Mouse (Mus musculus) left cerebral cortex, postnatal 4 days (tissue): ENCODE data around the gene Prdm5. TPM values are rescaled to one million over a fixed set of nuclear protein-coding genes. Genes with fewer than 3 reads are reported as not detected.

Experiments
- DNase-seq: peaks from one replicate; pipeline ENCODE4 v3.0.0-alpha.2; 2022
- intact Hi-C: fragments of 180-260 bp; cut with DNase I; formaldehyde crosslinking; loops from one replicate; pipeline ENCODE4 v1.15.1; 2025
- total RNA-seq, 2 experiments: library from RNA; stranded (reverse); gene quantifications; 2 replicates each; pipeline ENCODE4 v1.2.3; 2021

Prdm5 gene
- total RNA-seq, 2 experiments from 2014 or later = 5.0 to 5.1 TPM

GRCm38 (mm10) chr6:65828656-65829055 lies 49.9 kb downstream of the Prdm5 start:
- no peak for DNase-seq
- intact Hi-C loops = no loop called here

DNA sequence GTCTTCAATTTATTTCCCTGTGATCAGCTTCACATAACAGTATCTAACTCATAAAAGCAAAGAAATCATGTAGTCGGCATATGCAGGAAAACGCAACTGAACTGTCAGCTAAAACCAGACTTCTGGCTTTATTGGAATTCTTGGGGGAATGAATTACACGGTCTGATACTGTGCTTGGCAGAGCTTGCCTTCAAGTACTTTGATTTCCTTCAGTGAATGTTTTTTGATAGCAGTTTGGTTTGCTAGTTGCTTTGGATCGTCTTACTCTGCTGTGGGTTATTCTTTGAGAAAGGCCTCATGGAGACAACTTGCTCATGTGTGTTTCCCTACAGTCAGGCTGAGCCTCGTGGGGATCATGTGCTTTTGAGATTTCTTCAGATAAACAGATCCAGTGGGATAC lies 52.7 kb downstream of the Prdm5 start:
- intact Hi-C loops = no loop called here

GRCm38 (mm10) chr6:65834013-65834412 lies 55.2 kb downstream of the Prdm5 start:
- no peak for DNase-seq
- intact Hi-C loops = no loop called here

More for the DNA sequence above, 52.7 kb downstream of the Prdm5 start:
- no peak for DNase-seq

- no peak for DNase-seq
- intact Hi-C loops = no loop called here
Observed at GRCm38 (mm10) chr6:65842579-65842978, 63.8 kb downstream of the Prdm5 start.

GRCm38 (mm10) chr6:65849127-65849526 lies 70.3 kb downstream of the Prdm5 start:
- intact Hi-C loops = no loop called here
- peak; percentile 28 for DNase-seq

- DNase-seq = no peak
- intact Hi-C loops = no loop called here
Observed at GRCm38 (mm10) chr6:65849687-65850086, 70.9 kb downstream of the Prdm5 start.

DNA sequence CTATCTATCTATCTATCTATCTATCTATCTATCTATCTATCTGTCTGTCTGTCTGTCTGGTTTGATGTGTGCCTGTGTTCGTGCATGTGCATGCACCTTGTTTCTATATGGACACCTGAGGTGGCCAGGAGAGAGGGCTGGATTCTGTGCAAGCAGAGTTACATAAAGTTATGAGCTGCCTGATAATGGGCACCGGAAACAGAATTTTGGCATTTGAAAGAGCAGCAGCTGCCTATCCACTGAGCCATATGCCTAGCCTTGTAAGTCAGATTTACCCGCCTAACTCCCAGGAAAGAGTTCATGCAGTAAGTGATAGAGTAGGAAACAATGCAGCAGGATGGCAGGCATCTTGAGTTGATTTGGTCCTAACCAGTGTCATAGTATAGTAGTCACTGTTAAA lies 71.4 kb downstream of the Prdm5 start:
- DNase-seq = no peak
- intact Hi-C loops = no loop called here

- no peak for DNase-seq
Observed at GRCm38 (mm10) chr6:65854020-65854419, 75.2 kb downstream of the Prdm5 start.

DNA sequence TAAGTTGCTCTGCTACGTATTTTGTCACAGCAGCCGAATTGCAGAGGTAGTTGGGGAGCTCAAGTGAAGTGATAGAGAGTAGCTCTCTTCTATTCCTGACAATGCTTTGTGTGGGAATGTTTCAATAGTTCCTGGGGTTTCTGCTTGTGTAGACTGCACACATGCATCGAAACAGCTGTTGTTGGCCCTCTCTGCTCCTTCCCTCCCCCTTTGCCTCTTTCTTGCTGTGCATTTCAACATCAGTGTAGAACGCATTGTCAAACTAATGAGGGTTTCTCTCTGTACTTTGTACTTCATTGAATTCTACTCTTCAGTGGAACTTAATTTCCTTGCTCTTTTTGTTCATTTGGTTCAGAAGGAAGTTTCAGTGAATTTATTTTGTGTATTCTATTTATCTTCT lies 75.8 kb downstream of the Prdm5 start:
- intact Hi-C loops = no loop called here

More at GRCm38 (mm10) chr6:65854020-65854419, 75.2 kb downstream of the Prdm5 start:
- intact Hi-C loops = no loop called here

DNA sequence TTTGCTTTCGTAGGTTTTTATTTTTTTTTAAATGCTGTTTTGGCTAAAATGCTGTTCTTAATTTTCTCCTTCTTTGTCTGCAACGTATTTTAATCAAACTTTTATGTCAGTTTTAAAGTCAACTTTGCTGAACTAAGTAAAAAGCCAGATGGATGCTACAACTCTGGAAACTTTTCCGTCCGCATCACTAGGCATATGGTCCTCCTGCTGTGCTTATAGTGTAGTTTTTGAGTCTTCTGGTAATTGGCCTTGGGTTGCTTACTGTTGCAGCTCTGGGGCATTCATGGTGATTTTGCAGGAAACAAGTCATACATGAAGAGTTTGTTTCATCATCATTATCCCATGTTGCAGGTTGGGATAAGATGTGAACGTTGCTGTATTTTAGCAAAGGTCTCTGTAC lies 81.8 kb downstream of the Prdm5 start:
- DNase-seq = no peak
- intact Hi-C loops = loop anchor here (10.0 kb wide), 1 partner anchor 604 kb away; no protein-coding TSS in a partner anchor

More for the DNA sequence above, 75.8 kb downstream of the Prdm5 start:
- no peak for DNase-seq

DNA sequence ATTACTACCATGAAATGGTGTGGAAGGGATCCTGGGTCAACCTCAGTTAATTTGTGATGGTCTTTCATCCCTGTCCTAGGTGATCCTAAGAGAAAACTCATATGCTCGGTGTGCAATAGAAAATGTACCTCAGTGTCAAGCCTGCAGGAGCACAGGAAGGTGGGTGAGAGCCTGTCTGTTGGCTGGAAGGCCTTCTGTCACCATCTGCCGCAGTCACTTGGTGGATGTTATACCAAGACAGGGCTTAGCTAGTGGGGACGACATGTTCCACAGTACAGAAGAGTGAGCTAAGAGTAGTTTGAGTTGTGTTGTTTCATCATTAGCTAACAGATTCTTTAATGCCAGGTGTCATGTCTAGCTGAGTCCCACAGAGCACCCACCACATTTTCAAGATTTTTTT lies 84.0 kb downstream of the Prdm5 start:
- intact Hi-C loops = loop anchor here (10.0 kb wide), 1 partner anchor 602 kb away; no protein-coding TSS in a partner anchor

GRCm38 (mm10) chr6:65864233-65864632 lies 85.4 kb downstream of the Prdm5 start:
- no peak for DNase-seq
- intact Hi-C loops = loop anchor here (10.0 kb wide), 1 partner anchor 601 kb away; no protein-coding TSS in a partner anchor

More for the DNA sequence above, 84.0 kb downstream of the Prdm5 start:
- no peak for DNase-seq

DNA sequence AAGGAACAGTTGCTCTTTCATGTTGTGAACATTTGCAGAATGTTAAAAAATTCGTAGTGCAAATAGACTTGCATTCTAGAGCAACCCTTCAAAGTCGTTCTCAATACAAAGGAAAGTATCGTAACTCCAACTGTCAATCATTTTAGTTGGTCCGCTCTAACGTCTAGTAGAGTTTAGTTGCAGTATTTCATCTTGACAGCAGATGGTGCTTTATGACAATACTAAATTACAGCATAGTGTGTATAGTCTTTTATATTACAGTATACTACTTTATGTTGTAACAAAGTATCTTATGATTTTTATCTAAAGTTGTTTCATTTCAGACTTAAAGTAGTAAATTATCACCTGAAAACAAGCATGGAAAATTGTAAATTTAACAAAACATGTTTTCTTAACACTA lies 86.1 kb downstream of the Prdm5 start:
- DNase-seq = no peak
- intact Hi-C loops = loop anchor here (10.0 kb wide), 1 partner anchor 600 kb away; no protein-coding TSS in a partner anchor

- no peak for DNase-seq
- intact Hi-C loops = loop anchor here (10.0 kb wide), 1 partner anchor 599 kb away; no protein-coding TSS in a partner anchor
Observed at GRCm38 (mm10) chr6:65865861-65866260, 87.1 kb downstream of the Prdm5 start.

DNA sequence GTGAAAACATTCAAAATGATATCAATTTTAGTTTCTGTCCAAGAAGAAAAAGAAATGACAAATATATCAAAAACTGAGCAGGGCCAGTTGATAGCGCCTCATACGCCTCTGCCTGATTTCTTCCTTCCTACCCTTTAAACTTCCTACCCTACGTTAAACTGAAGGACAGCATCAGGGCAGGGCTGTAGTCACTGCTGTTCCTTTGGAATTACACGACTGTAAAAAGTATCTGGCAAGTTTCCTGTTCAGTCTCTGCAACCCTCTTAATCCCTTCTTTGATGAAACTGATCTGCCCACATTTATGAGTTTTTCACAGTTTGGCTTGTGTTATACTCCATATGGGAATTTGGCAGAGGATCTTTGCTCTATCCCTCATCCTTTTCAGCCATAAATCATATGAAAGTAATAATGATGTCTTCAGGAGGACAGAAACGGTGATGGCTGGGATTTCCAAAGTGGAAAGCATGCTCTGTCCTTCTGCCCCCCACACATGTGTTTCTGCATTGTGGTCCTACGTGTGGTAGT lies 93.0 kb downstream of the Prdm5 start:
- no peak for DNase-seq
- intact Hi-C loops = no loop called here

- intact Hi-C loops = no loop called here
Observed at GRCm38 (mm10) chr6:65878300-65878699, 99.5 kb downstream of the Prdm5 start.

GRCm38 (mm10) chr6:65888835-65889234 lies 110.0 kb downstream of the Prdm5 start:
- DNase-seq = no peak
- intact Hi-C loops = no loop called here

More at GRCm38 (mm10) chr6:65878300-65878699, 99.5 kb downstream of the Prdm5 start:
- no peak for DNase-seq

DNA sequence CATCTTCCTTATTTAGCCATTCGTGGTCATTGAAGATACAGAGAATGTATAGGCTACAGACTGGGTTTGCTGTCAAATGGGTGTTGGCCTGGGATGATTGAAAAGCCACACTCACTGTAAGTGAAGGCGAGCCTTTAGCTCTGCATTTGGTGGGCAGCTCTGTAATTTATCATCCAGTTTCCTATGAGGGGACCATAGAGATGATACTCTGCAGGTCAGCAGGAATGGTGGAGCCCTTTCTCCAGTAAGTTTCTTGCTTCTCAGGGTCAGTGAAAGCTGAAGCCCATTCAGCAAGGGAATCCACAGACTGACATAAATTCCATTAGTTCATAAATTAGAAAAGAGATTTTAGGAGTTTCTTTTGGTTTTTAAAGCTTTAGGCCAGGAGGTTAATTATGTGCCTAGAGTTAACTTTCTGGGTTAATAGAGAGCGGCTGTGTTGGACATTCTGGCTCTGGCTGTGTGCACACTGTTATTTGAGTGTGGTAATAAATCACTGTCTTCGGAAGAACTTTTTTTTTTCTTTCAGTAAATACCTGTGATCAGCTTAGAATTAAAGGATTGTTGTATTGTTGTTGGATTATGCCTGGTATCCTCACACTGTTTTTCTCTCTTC lies 113.4 kb downstream of the Prdm5 start:
- intact Hi-C loops = no loop called here
- DNase-seq = no peak

DNA sequence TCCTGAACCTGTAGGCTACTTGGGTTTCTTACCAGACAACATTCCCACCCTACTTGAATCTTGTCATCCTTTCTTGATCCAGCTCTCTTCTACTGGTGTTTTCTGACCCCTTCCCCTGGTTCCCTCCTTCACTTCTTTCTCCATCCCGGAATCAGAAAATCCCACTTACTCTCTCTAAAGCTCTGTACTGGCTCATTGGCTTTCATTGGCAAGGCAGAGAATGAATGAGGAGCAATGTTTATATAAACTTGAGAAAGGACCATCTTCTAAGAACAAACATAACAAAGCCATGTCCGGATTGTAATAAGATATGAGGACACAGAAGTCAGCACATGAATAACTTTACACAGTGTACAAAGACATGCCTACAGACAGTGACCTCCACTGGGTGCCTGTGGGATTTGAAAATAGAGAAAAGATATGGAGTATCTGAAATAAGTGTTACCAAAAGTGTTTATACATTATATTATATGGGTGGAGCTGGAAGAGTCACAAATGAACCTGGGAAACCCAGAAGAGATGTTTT lies 127.9 kb downstream of the Prdm5 start:
- DNase-seq = no peak
- intact Hi-C loops = no loop called here

GRCm38 (mm10) chr6:65915421-65915820 lies 136.6 kb downstream of the Prdm5 start:
- intact Hi-C loops = no loop called here
- no peak for DNase-seq

DNA sequence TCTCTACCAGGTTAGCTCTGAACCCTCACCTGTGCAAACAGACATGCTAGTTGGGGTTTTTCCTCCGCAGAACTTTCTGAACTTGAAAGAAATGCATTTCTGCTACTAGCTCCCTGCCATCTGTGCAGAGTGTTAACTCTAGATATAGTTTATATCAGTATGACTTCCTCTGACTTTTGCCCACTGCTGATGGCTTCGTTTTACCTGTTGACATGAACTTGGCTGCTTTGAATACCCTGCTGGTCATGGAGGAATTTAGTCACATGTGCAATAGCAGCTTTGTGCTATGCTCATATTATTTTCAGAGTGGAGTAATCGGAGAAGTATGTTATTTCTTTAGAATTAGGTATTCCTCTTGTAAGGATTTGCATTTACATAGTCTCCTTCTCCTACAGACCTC lies 142.9 kb downstream of the Prdm5 start:
- DNase-seq = no peak
- intact Hi-C loops = no loop called here

DNA sequence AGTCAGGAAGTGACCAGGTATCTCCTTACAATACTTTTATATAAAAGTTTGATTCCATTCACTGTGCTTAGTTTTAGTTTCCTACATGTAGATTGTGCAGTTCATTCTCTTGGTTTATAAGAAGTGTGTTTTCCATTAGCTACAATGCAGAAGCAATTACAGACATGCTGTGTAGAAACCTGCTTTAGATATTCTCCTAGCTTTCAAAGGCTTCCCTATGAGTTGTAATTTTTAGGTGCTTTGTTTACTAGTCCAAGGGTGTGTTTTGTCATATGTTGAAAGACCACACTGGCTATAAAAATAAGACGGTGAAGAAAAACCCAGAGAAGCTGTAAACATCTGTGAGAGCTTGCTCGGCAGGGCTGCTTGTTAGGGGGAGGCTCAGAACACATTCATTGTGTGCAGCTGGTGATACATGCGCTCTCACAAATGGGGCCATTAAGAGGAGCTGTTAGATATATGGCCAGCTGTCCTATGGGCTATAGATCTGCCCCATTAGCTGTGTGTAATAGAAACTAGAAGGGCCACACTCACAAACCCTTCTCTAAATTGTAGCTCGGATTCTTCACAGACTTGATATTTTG lies 144.8 kb downstream of the Prdm5 start:
- intact Hi-C loops = no loop called here
- DNase-seq = no peak
